Mouse (Mus musculus) CH12.LX (cell line): ENCODE data around the gene Col4a2. TPM values are rescaled to one million over a fixed set of nuclear protein-coding genes. Genes with fewer than 3 reads are reported as not detected.
A peak's percentile ranks its signal among the peaks of the same experiment; 100 is the strongest.

ENCODE experiments used
- DNase-seq: peaks from one replicate; pipeline ENCODE4 v3.0.0-alpha.2; 2013; ENCODE audit errors: extremely low read depth
- H3K27ac ChIP-seq: 2 replicates; pipeline ENCODE4 v1.5.1; 2012; ENCODE audit warnings: low read depth, mild to moderate bottlenecking, control low read depth, moderate library complexity; ENCODE audit not compliant: insufficient read depth
- H3K27me3 ChIP-seq: replicated peaks from 2 replicates; pipeline ENCODE3; 2012; ENCODE audit warnings: inconsistent platforms
- H3K36me3 ChIP-seq, 2 experiments: replicated peaks in 1 of 2; 2 replicates each; pipeline versions ENCODE3 to v1.6.1; 2012; ENCODE audit warnings: inconsistent platforms in 1 of 2, low read length in 1 of 2, mild to moderate bottlenecking in 1 of 2, mixed read lengths in 1 of 2, moderate library complexity in 1 of 2; ENCODE audit not compliant: control insufficient read depth in 1 of 2, insufficient read depth in 1 of 2
- H3K4me1 ChIP-seq, 2 experiments: 2 replicates each; pipeline ENCODE4 v1.6.1; 2012; ENCODE audit warnings: inconsistent platforms in 1 of 2, moderate library complexity in 1 of 2; ENCODE audit not compliant: insufficient read depth in 2 of 2, control insufficient read depth in 1 of 2
- H3K4me2 ChIP-seq: 2 replicates; pipeline ENCODE4 v1.6.1; 2012; ENCODE audit warnings: low read depth, mild to moderate bottlenecking, control low read depth; ENCODE audit not compliant: poor library complexity, insufficient read depth, severe bottlenecking
- H3K4me3 ChIP-seq, 3 experiments: fragments of 150-350 bp in 1 of 3; sonication (generic) in 1 of 3; replicated peaks in 1 of 3; 2 replicates each; pipeline versions ENCODE3 to v1.5.1; 2011 to 2012; ENCODE audit warnings: low read depth in 2 of 3, low read length in 2 of 3, mild to moderate bottlenecking in 2 of 3, moderate library complexity in 2 of 3, control low read depth in 1 of 3, improper control_type of control experiment in 1 of 3, inconsistent platforms in 1 of 3, mixed read lengths in 1 of 3; ENCODE audit not compliant: poor library complexity in 1 of 3
- H3K79me2 ChIP-seq: replicated peaks from 2 replicates; pipeline ENCODE4 v1.6.1; 2012; ENCODE audit warnings: mild to moderate bottlenecking, moderate library complexity; ENCODE audit not compliant: control insufficient read depth, poor library complexity, insufficient read depth, severe bottlenecking; ENCODE audit errors: extremely low read depth
- H3K9ac ChIP-seq: 2 replicates; pipeline ENCODE4 v1.6.1; 2012; ENCODE audit warnings: low read depth, mild to moderate bottlenecking, control low read depth, moderate library complexity; ENCODE audit not compliant: insufficient read depth
- H3K9me3 ChIP-seq: replicated peaks from 2 replicates; pipeline ENCODE3; 2012; ENCODE audit warnings: low read length, inconsistent platforms, mixed read lengths
- CHD2 ChIP-seq: IDR thresholded peaks from 2 replicates; pipeline ENCODE4 v1.6.1; 2011; ENCODE audit warnings: low read length, improper control_type of control experiment
- CTCF ChIP-seq, 2 experiments: IDR thresholded peaks in 1 of 2; conservative IDR thresholded peaks in 1 of 2; 2 replicates each; pipeline ENCODE4 v1.5.1; 2011 to 2012; ENCODE audit warnings: low read depth in 2 of 2, low read length in 2 of 2, improper control_type of control experiment in 1 of 2, inconsistent platforms in 1 of 2, mild to moderate bottlenecking in 1 of 2, moderate library complexity in 1 of 2
- E2F4 ChIP-seq: IDR thresholded peaks from 2 replicates; pipeline ENCODE4 v1.6.1; 2011; ENCODE audit warnings: low read depth, low read length, improper control_type of control experiment; ENCODE audit not compliant: insufficient replicate concordance
- EP300 ChIP-seq: IDR thresholded peaks from 2 replicates; pipeline ENCODE4 v1.6.1; 2011; ENCODE audit warnings: low read length, improper control_type of control experiment
- HCFC1 ChIP-seq: IDR thresholded peaks from 2 replicates; pipeline ENCODE4 v1.6.1; 2012; ENCODE audit warnings: low read depth, mild to moderate bottlenecking, inconsistent platforms, low read length, improper control_type of control experiment
- JUN ChIP-seq: IDR thresholded peaks from 2 replicates; pipeline ENCODE4 v1.6.1; 2011; ENCODE audit warnings: low read depth, mild to moderate bottlenecking, low read length, improper control_type of control experiment, moderate library complexity; ENCODE audit not compliant: insufficient read depth
- JUND ChIP-seq: conservative IDR thresholded peaks from 2 replicates; pipeline ENCODE4 v1.6.1; 2011; ENCODE audit warnings: low read depth, low read length, improper control_type of control experiment
- MAX ChIP-seq: IDR thresholded peaks from 2 replicates; pipeline ENCODE4 v1.6.1; 2011; ENCODE audit warnings: low read length, improper control_type of control experiment
- MEF2A ChIP-seq: IDR thresholded peaks from 2 replicates; pipeline ENCODE4 v1.6.1; 2014; ENCODE audit warnings: low read depth, mild to moderate bottlenecking, inconsistent platforms, low read length, improper control_type of control experiment, borderline replicate concordance
- MXI1 ChIP-seq: IDR thresholded peaks from 2 replicates; pipeline ENCODE4 v1.6.1; 2011; ENCODE audit warnings: mild to moderate bottlenecking, low read depth, low read length, improper control_type of control experiment
- MYC ChIP-seq: IDR thresholded peaks from 2 replicates; pipeline ENCODE4 v1.6.1; 2011; ENCODE audit warnings: low read depth, mild to moderate bottlenecking, improper control_type of control experiment, low read length
- NELFE ChIP-seq: IDR thresholded peaks from 2 replicates; pipeline ENCODE4 v1.6.1; 2011; ENCODE audit warnings: low read depth, low read length, improper control_type of control experiment
- NRF1 ChIP-seq: IDR thresholded peaks from 2 replicates; pipeline ENCODE4 v1.6.1; 2014; ENCODE audit warnings: low read depth, mild to moderate bottlenecking, inconsistent platforms, low read length, improper control_type of control experiment, moderate library complexity
- RAD21 ChIP-seq: IDR thresholded peaks from 2 replicates; pipeline ENCODE4 v1.6.1; 2011; ENCODE audit warnings: low read depth, mild to moderate bottlenecking, low read length, improper control_type of control experiment, moderate library complexity
- RCOR1 ChIP-seq: conservative IDR thresholded peaks from 2 replicates; pipeline ENCODE4 v1.6.1; 2012; ENCODE audit warnings: low read depth, mild to moderate bottlenecking, inconsistent platforms, low read length, improper control_type of control experiment
- SIN3A ChIP-seq: IDR thresholded peaks from 2 replicates; pipeline ENCODE4 v1.6.1; 2012; ENCODE audit warnings: low read length, improper control_type of control experiment, inconsistent platforms
- TBP ChIP-seq: conservative IDR thresholded peaks from 2 replicates; pipeline ENCODE4 v1.6.1; 2011; ENCODE audit warnings: low read depth, low read length, improper control_type of control experiment
- UBTF ChIP-seq: IDR thresholded peaks from 2 replicates; pipeline ENCODE4 v1.6.1; 2012; ENCODE audit warnings: low read depth, mild to moderate bottlenecking, inconsistent platforms, low read length, improper control_type of control experiment, moderate library complexity
- USF1 ChIP-seq: IDR thresholded peaks from 2 replicates; pipeline ENCODE4 v1.6.1; 2014; ENCODE audit warnings: low read depth, mild to moderate bottlenecking, inconsistent platforms, low read length, improper control_type of control experiment
- ZC3H11A ChIP-seq: IDR thresholded peaks from 2 replicates; pipeline ENCODE4 v1.6.1; 2012; ENCODE audit warnings: low read depth, mild to moderate bottlenecking, inconsistent platforms, low read length, improper control_type of control experiment
- ZNF384 ChIP-seq: IDR thresholded peaks from 2 replicates; pipeline ENCODE4 v1.6.1; 2012; ENCODE audit warnings: low read depth, low read length, improper control_type of control experiment, inconsistent platforms
- dilution Hi-C: fragments of 300-500 bp; cut with MboI; formaldehyde crosslinking; loops from 2 replicates; pipeline ENCODE4 v1.14.3; 2020; ENCODE audit warnings: low sequenced_read_pairs; ENCODE audit not compliant: extremely low pct_unique_long_range_greater_than_20kb, extremely low pct_ligation_motif_present
- in situ Hi-C: fragments of 300-500 bp; cut with MboI; formaldehyde crosslinking; loops from 3 replicates; pipeline ENCODE4 v1.14.3; 2019; ENCODE audit warnings: low sequenced_read_pairs, low pct_ligation_motif_present, low pct_unique_long_range_greater_than_20kb, mixed read lengths
- polyA plus RNA-seq: library from polyadenylated mRNA; unstranded; fragments of >175 nt; gene quantifications from 2 replicates; pipeline ENCODE4 v1.2.1, GENCODE M21; 2012; ENCODE audit warnings: low read depth; ENCODE audit not compliant: insufficient read length
- total RNA-seq, 2 experiments: library from RNA; depleted of rRNA; stranded (reverse); fragments of 300-350 nt in 1 of 2; fragments of >200 nt in 1 of 2; gene quantifications; 2 replicates each; pipeline ENCODE4 v1.2.3; 2012 to 2014

Gene Col4a2
- total and polyA plus RNA-seq, 3 experiments: 0.04 to 0.07 TPM; not detected in 1

- TF ChIP-seq CTCF (conservative IDR thresholded peaks at IDR 0.05 in 1 of 2, IDR thresholded peaks at IDR 0.05 in 1 of 2; ENCODE audit: low read depth in 2 of 2, low read length in 2 of 2) (peak; percentile 25 to 61; a peak in 2 of 4 replicates), UBTF (no peak)
Measured at GRCm38 (mm10) chr8:11469095-11469494, 156.5 kb downstream of the Col4a2 start (continued).

GRCm38 (mm10) chr8:11470694-11471093 is 158.1 kb downstream of the Col4a2 start:
- Histone ChIP-seq H3K9me3 (peaks cover 13% of the 10 kb centered on the region), H3K4me3 (no peak overlapping the region), H3K9ac (no peak overlapping the region), H3K27me3 (no peaks in the 10 kb centered on the region), H3K4me2 (no peak overlapping the region), H3K36me3 (peaks cover 13 to 30% of the 10 kb centered on the region in 2 experiments)
- dilution Hi-C loops: no loop called here
- TF ChIP-seq ZC3H11A (no peak), JUN (no peak), NRF1 (no peak), MEF2A (no peak), NELFE (no peak), MXI1 (no peak), MAX (no peak), RAD21 (no peak), E2F4 (no peak), SIN3A (no peak), EP300 (no peak), RCOR1 (no peak), CTCF (conservative IDR thresholded peaks at IDR 0.05 in 1 of 2, IDR thresholded peaks at IDR 0.05 in 1 of 2; ENCODE audit: low read depth in 2 of 2, low read length in 2 of 2) (no peak), JUND (no peak), ZNF384 (no peak), TBP (no peak), USF1 (no peak)
- TF ChIP-seq, all 38 proteins: peak for 0
- in situ Hi-C loops: no loop called here
- peaks cover 29% of the 10 kb centered on the region; the same call in 1 of the 2 replicates for H3K79me2 ChIP-seq
- peaks cover 7 to 14% of the 10 kb centered on the region in 2 experiments for H3K4me1 ChIP-seq
- no peak overlapping the region for H3K27ac ChIP-seq
- DNase-seq: no peak

DNA sequence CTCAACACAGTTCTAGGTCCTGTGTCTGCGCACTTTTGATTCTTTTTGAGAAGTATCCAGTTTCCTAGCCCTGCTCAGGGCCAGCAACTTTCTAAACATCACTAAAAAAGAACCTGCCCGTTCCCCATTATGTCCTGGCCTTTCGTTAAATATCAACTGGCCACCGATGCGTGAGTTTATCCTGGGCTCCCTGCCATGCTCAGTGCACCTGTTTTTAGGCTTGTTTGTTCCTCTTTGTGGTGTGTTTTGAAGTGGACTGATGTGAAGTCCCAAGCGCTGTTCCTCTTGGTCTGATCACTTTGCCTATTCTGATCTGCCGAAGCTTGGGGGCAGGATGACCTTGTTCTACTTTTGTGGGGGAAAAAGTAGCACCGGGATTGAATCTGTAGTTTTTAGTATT is 158.7 kb downstream of the Col4a2 start:
- no peaks in the 10 kb centered on the region for H3K27me3 ChIP-seq
- no peak for DNase-seq
- H3K4me3 ChIP-seq: no peak overlapping the region
- no peak overlapping the region for H3K27ac ChIP-seq
- H3K36me3 ChIP-seq: peaks cover 13 to 30% of the 10 kb centered on the region in 2 experiments
- peaks cover 27% of the 10 kb centered on the region; the same call in 1 of the 2 replicates for H3K79me2 ChIP-seq
- dilution Hi-C loops: no loop called here
- H3K9ac ChIP-seq: no peak overlapping the region
- H3K4me1 ChIP-seq: peaks cover 6 to 15% of the 10 kb centered on the region in 2 experiments
- in situ Hi-C loops: no loop called here
- peaks cover 13% of the 10 kb centered on the region for H3K9me3 ChIP-seq
- TF ChIP-seq CHD2: no peak
- no peak for TF ChIP-seq UBTF
- no peak for TF ChIP-seq MYC
- TF ChIP-seq RAD21: no peak
- TF ChIP-seq EP300: no peak
- TF ChIP-seq SIN3A: no peak
- TF ChIP-seq HCFC1: no peak
- TF ChIP-seq E2F4: no peak
- no peak for TF ChIP-seq MXI1
- H3K4me2 ChIP-seq: 0 out of 2 replicates have a peak overlapping the region, but pooled peaks have one; percentile 32
